Mouse (Mus musculus) midbrain, embryonic 12.5 days (tissue): Measurements from ENCODE around the gene Ano8. TPM values are rescaled to one million over a fixed set of nuclear protein-coding genes. Genes with fewer than 3 reads are reported as not detected.

Experiments
- ATAC-seq: fragments of 200-750 bp; cut with Nextera tagmentation; 2 replicates; pipeline ENCODE4 v1.8.0; 2017; ENCODE audit warnings: low read depth, moderate TSS enrichment, moderate library complexity; ENCODE audit not compliant: low FRiP score
- H3K27ac ChIP-seq: fragments of 300-500 bp; sonication (generic); replicated peaks from 2 replicates; pipeline ENCODE4 v1.5.1; 2016; ENCODE audit warnings: mild to moderate bottlenecking
- H3K27me3 ChIP-seq: fragments of 300-500 bp; sonication (generic); 2 replicates; pipeline ENCODE4 v1.6.1; 2016; ENCODE audit warnings: mild to moderate bottlenecking
- H3K36me3 ChIP-seq: fragments of 300-500 bp; sonication (generic); 2 replicates; pipeline ENCODE4 v1.6.1; 2016
- H3K4me1 ChIP-seq: fragments of 300-500 bp; sonication (generic); 2 replicates; pipeline ENCODE4 v1.6.1; 2016
- H3K4me2 ChIP-seq: fragments of 300-500 bp; sonication (generic); replicated peaks from 2 replicates; pipeline ENCODE4 v1.6.1; 2016; ENCODE audit warnings: mild to moderate bottlenecking, moderate library complexity
- H3K4me3 ChIP-seq: fragments of 300-500 bp; sonication (generic); 2 replicates; pipeline ENCODE4 v1.5.1; 2016; ENCODE audit warnings: mild to moderate bottlenecking
- H3K9ac ChIP-seq: fragments of 300-500 bp; sonication (generic); replicated peaks from 2 replicates; pipeline ENCODE4 v1.6.1; 2016; ENCODE audit warnings: mild to moderate bottlenecking, moderate library complexity
- H3K9me3 ChIP-seq: fragments of 300-500 bp; sonication (generic); 2 replicates; pipeline ENCODE4 v1.6.1; 2016; ENCODE audit warnings: mild to moderate bottlenecking
- WGBS: fragments of 180-500 bp; shearing (Covaris S2); methylation state at CpG from one replicate; pipeline ENCODE4 v1.1.7; 2016; 5-methylcytosine and 5-hydroxymethylcytosine counted together
- polyA plus RNA-seq: library from polyadenylated mRNA; unstranded; fragments of >200 nt; fragmentation: Nextera tagmentation; extraction: Ambion mirVana; gene quantifications from 2 replicates; pipeline ENCODE4 v1.2.1, GENCODE M21; 2016

The Ano8 gene
- polyA plus RNA-seq, 1 experiment from 2014 or later = 14.2 TPM

- Histone ChIP-seq H3K27ac (no peak overlapping the region), H3K4me1 (peaks cover 46% of the 10 kb centered on the region), H3K4me2 (no peak overlapping the region), H3K36me3 (peaks cover 11% of the 10 kb centered on the region), H3K4me3 (no peak overlapping the region), H3K27me3 (no peaks in the 10 kb centered on the region), H3K9ac (no peak overlapping the region), H3K9me3 (no peaks in the 10 kb centered on the region)
- no peak for ATAC-seq
- 96% methylated on average over 5 of the region's 5 CpGs for WGBS
These were observed 19.6 kb downstream of the Ano8 start for GRCm38 (mm10) chr8:71466198-71466597.

- peak overlapping the region; percentile 84 for H3K4me3 ChIP-seq
- H3K27me3 ChIP-seq = no peaks in the 10 kb centered on the region
- H3K36me3 ChIP-seq = peaks cover 15% of the 10 kb centered on the region
- no peaks in the 10 kb centered on the region for H3K9me3 ChIP-seq
- no peak for ATAC-seq
- H3K4me2 ChIP-seq = peak overlapping the region; percentile 86
- H3K9ac ChIP-seq = no peak overlapping the region
- peaks cover 49% of the 10 kb centered on the region for H3K4me1 ChIP-seq
- no peak overlapping the region for H3K27ac ChIP-seq
- WGBS = 84% methylated on average over 8 of the region's 8 CpGs
These were observed 20.0 kb downstream of the Ano8 start for GRCm38 (mm10) chr8:71465733-71466132.

- Histone ChIP-seq H3K36me3 (peaks cover 21% of the 10 kb centered on the region), H3K4me3 (peak within 1 kb of the TSS; percentile 84), H3K27me3 (no peaks in the 10 kb centered on the region), H3K27ac (peak within 1 kb of the TSS; percentile 74), H3K4me1 (peaks cover 40% of the 10 kb centered on the region), H3K9me3 (no peaks in the 10 kb centered on the region), H3K4me2 (peak within 1 kb of the TSS; percentile 90), H3K9ac (peak within 1 kb of the TSS; percentile 91)
- ATAC-seq = peak; percentile 73
- under 1% methylated on average over 59 of the region's 59 CpGs for WGBS
These were observed 21.0 kb downstream of the Ano8 start, which contains the start of gene Mrpl34 for GRCm38 (mm10) chr8:71464513-71465500. Gene Mrpl34 (plus strand): TSS chr8:71464959.

DNA sequence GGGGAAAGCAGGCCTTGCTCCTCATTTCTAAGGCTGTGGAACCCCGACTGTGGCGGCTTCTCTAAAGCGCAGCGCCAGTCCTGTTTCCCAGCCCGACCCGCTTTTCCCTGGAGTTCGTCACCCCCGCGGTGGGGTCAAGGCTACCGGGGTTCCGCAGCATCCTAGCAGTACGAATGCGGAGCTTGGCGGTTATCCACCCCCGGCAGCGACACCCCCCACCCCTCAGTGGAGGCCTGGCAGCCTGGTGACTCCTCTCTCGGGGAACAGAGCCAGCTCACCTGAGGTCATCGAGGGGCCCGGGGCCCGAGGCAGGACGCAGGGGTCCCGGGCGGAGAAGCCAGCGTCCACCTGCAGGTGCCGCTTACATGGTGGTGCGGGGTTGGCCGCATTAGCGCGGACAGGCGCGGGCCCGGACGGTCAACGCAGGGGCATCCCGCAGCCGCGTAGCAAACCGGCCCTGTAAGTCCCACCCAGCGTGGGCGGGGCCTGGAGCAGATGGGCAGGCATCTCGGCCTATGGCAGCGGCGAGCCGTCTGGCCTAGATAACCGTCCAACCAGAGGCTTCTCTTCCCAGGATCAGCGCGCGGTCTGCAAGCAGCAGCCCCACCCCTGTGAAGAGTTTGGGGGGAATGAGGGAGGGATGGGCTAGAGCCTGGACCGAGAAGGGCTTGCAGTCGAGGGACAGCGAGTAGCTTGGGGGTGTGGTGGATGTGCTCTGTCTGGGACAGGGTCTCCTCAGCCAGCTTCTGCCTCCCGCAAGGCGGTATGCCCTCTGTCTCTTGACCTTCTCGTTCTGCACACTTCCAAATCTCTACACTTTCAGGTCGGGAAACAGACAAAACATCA lies 22.4 kb downstream of the Ano8 start, which contains the start of gene Abhd8:
Gene Abhd8 (minus strand): TSS at position 468 of the 846 bp plus-strand sequence.
- Histone ChIP-seq H3K4me1 (peaks cover 37% of the 10 kb centered on the region), H3K4me3 (peak within 1 kb of the TSS; percentile 84), H3K27me3 (no peaks in the 10 kb centered on the region), H3K4me2 (peak within 1 kb of the TSS; percentile 90), H3K27ac (peak within 1 kb of the TSS; percentile 74), H3K9me3 (no peaks in the 10 kb centered on the region), H3K9ac (peak within 1 kb of the TSS; percentile 91), H3K36me3 (peaks cover 35% of the 10 kb centered on the region)
- 1% methylated on average over 52 of the region's 55 CpGs for WGBS
- ATAC-seq = peak; percentile 83

DNA sequence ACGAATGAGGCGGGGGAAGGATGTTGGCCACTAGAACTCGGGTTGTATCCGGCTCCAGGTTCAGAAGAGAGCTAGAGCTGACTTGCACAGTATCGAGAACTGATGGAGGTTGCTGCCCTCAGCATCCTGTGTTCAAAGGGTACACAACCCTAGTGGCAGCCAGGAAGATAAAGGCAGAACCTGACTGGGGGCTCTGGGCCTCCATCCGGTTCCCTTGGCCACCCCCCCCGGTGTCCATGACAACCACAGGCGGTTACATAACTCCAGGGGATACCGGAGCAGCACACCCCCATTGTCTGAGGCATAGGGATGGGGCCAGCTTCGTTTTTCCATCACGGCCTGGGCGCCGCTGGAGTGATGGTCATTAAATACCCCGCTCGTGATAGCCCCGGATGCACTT lies 23.0 kb downstream of the Ano8 start:
- Histone ChIP-seq H3K9me3 (no peaks in the 10 kb centered on the region), H3K4me3 (peak overlapping the region; percentile 84), H3K36me3 (peaks cover 41% of the 10 kb centered on the region), H3K27ac (peak overlapping the region; percentile 74), H3K9ac (peak overlapping the region; percentile 91), H3K27me3 (no peaks in the 10 kb centered on the region), H3K4me1 (peaks cover 40% of the 10 kb centered on the region), H3K4me2 (peak overlapping the region; percentile 90)
- WGBS = 4% methylated on average over 16 of the region's 16 CpGs
- peak; percentile 0; the same call in 1 of the 2 replicates for ATAC-seq

- Histone ChIP-seq H3K4me3 (peak overlapping the region; percentile 84), H3K36me3 (peaks cover 47% of the 10 kb centered on the region), H3K27ac (no peak overlapping the region), H3K4me1 (peaks cover 40% of the 10 kb centered on the region), H3K27me3 (no peaks in the 10 kb centered on the region), H3K4me2 (peak overlapping the region; percentile 90), H3K9me3 (no peaks in the 10 kb centered on the region), H3K9ac (peak overlapping the region; percentile 91)
- WGBS = 74% methylated on average over 4 of the region's 4 CpGs
- no peak for ATAC-seq
These were observed 23.6 kb downstream of the Ano8 start for GRCm38 (mm10) chr8:71462191-71462590.

- no peaks in the 10 kb centered on the region for H3K9me3 ChIP-seq
- H3K36me3 ChIP-seq = peaks cover 55% of the 10 kb centered on the region
- no peaks in the 10 kb centered on the region for H3K27me3 ChIP-seq
- no peak overlapping the region for H3K27ac ChIP-seq
- peak overlapping the region; percentile 4; the same call in 1 of the 2 replicates for H3K4me3 ChIP-seq
- H3K4me1 ChIP-seq = peaks cover 40% of the 10 kb centered on the region
- H3K4me2 ChIP-seq = peak overlapping the region; percentile 90
- peak overlapping the region; percentile 0; the same call in 1 of the 2 replicates for H3K9ac ChIP-seq
- 82% methylated on average over 47 of the region's 47 CpGs for WGBS
- ATAC-seq = no peak
These were observed 24.5 kb downstream of the Ano8 start for GRCm38 (mm10) chr8:71461152-71461840.

DNA sequence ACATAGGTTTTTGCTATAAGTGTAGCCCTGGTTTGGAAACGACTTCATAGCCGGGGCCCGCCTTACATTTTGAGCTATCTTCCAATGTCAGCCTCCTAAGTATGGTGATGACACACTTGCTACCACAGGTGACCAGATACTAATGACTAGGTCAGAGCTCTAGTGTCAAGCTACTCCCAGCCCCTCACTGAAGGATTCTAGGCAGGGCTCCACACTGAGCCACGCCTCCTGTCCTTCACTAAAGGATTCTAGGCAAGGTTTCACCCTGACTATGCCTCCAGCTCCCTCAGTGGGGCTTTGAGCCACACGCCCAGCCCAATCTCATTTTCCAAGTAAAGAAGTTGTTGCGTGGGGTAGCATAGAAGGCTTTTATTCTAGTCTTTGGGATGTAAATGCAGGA lies 25.0 kb downstream of the Ano8 start:
- Histone ChIP-seq H3K4me2 (no peak overlapping the region), H3K36me3 (peaks cover 56% of the 10 kb centered on the region), H3K4me1 (peaks cover 37% of the 10 kb centered on the region), H3K9me3 (no peaks in the 10 kb centered on the region), H3K4me3 (no peak overlapping the region), H3K9ac (no peak overlapping the region), H3K27me3 (no peaks in the 10 kb centered on the region), H3K27ac (no peak overlapping the region)
- WGBS = 94% methylated on average over 6 of the region's 6 CpGs
- no peak for ATAC-seq

GRCm38 (mm10) chr8:71457659-71458270 lies 28.0 kb downstream of the Ano8 start:
- Histone ChIP-seq H3K9me3 (no peaks in the 10 kb centered on the region), H3K27me3 (peaks cover 3% of the 10 kb centered on the region; the same call in 1 of the 2 replicates), H3K4me3 (no peak overlapping the region), H3K9ac (no peak overlapping the region), H3K36me3 (peaks cover 56% of the 10 kb centered on the region), H3K4me1 (peaks cover 21% of the 10 kb centered on the region), H3K27ac (no peak overlapping the region), H3K4me2 (no peak overlapping the region)
- WGBS = 87% methylated on average over 20 of the region's 20 CpGs
- no peak for ATAC-seq

DNA sequence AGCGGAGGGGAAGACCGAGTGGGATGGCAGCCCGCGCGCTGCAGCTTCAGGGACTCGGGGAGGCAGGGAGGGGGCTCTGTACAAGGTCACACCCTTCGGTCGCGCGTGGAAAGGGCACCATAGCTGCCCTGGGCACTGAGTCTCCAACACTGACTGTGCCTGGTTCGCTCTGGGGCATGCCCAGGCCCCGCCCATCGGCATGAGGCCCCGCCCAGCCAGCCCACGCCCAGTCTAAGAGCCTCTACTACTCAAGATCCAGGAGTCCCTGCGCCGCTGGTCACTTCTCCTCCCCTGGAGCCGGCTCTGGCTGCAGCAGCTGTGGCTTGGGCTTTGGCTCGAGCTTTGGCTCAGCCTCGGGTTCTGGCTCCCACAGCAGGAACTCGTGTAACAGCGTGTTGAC lies 28.9 kb downstream of the Ano8 start:
- H3K27me3 ChIP-seq = peaks cover 3% of the 10 kb centered on the region; the same call in 1 of the 2 replicates
- peaks cover 12% of the 10 kb centered on the region for H3K4me1 ChIP-seq
- WGBS = 44% methylated on average over 22 of the region's 22 CpGs
- ATAC-seq = 0 out of 2 replicates have a peak, but pooled peaks have one; percentile 29
- H3K4me3 ChIP-seq = no peak overlapping the region
- peaks cover 56% of the 10 kb centered on the region for H3K36me3 ChIP-seq
- H3K9me3 ChIP-seq = no peaks in the 10 kb centered on the region
- H3K27ac ChIP-seq = no peak overlapping the region
- H3K9ac ChIP-seq = no peak overlapping the region
- no peak overlapping the region for H3K4me2 ChIP-seq

GRCm38 (mm10) chr8:71454668-71455067 lies 31.1 kb downstream of the Ano8 start:
- 87% methylated on average over 8 of the region's 8 CpGs for WGBS
- H3K27ac ChIP-seq = no peak overlapping the region

More at GRCm38 (mm10) chr8:71454668-71455067, 31.1 kb downstream of the Ano8 start:
- H3K27me3 ChIP-seq = peaks cover 3% of the 10 kb centered on the region; the same call in 1 of the 2 replicates
- peaks cover 37% of the 10 kb centered on the region for H3K36me3 ChIP-seq
- no peak overlapping the region for H3K4me3 ChIP-seq
- no peak overlapping the region for H3K9ac ChIP-seq
- no peak overlapping the region for H3K4me2 ChIP-seq
- no peak for ATAC-seq
- 0 out of 2 replicates have a peak, but pooled peaks cover 2% of the 10 kb centered on the region for H3K4me1 ChIP-seq
- no peaks in the 10 kb centered on the region for H3K9me3 ChIP-seq
